Mouse (Mus musculus): Measurements from ENCODE around the gene Myo3b. TPM values are rescaled to one million over a fixed set of nuclear protein-coding genes. Genes with fewer than 3 reads are reported as not detected.

Myo3b gene
- polyA plus RNA-seq, 1 experiment from 2014 or later = not detected

- Histone ChIP-seq H3K27ac (replicated peaks) (0 out of 2 replicates have a peak overlapping the region, but pooled peaks have one; percentile 9), H3K4me2 (no peak overlapping the region), H3K9me3 (replicated peaks) (no peaks in the 10 kb centered on the region), H3K27me3 (peaks cover 3% of the 10 kb centered on the region; the same call in 1 of the 2 replicates), H3K9ac (no peak overlapping the region), H3K36me3 (replicated peaks) (peaks cover 22% of the 10 kb centered on the region), H3K4me3 (replicated peaks) (no peak overlapping the region), H3K4me1 (replicated peaks) (peaks cover 20% of the 10 kb centered on the region)
- no peak for ATAC-seq (ENCODE audit: insufficient read depth)
- 82% methylated on average over 5 of the region's 5 CpGs for WGBS (ENCODE audit: insufficient replicate concordance)
Measured at GRCm38 (mm10) chr2:70025711-70026110, 13.2 kb upstream of the Myo3b start.

GRCm38 (mm10) chr2:70031472-70031871 is 7.5 kb upstream of the Myo3b start:
- H3K4me2 ChIP-seq = no peak overlapping the region
- no peak for ATAC-seq (ENCODE audit: insufficient read depth)
- 87% methylated on average over 2 of the region's 2 CpGs for WGBS (ENCODE audit: insufficient replicate concordance)
- H3K27me3 ChIP-seq = peaks cover 8% of the 10 kb centered on the region
- no peak overlapping the region for H3K4me3 ChIP-seq (replicated peaks)
- H3K4me1 ChIP-seq (replicated peaks) = no peaks in the 10 kb centered on the region
- H3K27ac ChIP-seq (replicated peaks) = no peak overlapping the region
- H3K9me3 ChIP-seq (replicated peaks) = no peaks in the 10 kb centered on the region
- no peaks in the 10 kb centered on the region for H3K36me3 ChIP-seq (replicated peaks)
- H3K9ac ChIP-seq = no peak overlapping the region

- 67% methylated on average over 5 of the region's 5 CpGs for WGBS (ENCODE audit: insufficient replicate concordance)
- no peak overlapping the region for H3K4me3 ChIP-seq (replicated peaks)
- H3K9ac ChIP-seq = no peak overlapping the region
- no peak overlapping the region for H3K27ac ChIP-seq (replicated peaks)
- no peaks in the 10 kb centered on the region for H3K36me3 ChIP-seq (replicated peaks)
- H3K4me1 ChIP-seq (replicated peaks) = no peaks in the 10 kb centered on the region
- no peaks in the 10 kb centered on the region for H3K9me3 ChIP-seq (replicated peaks)
- peaks cover 8% of the 10 kb centered on the region for H3K27me3 ChIP-seq
- no peak for ATAC-seq (ENCODE audit: insufficient read depth)
- H3K4me2 ChIP-seq = no peak overlapping the region
Measured at GRCm38 (mm10) chr2:70034895-70035294, 4.0 kb upstream of the Myo3b start.

GRCm38 (mm10) chr2:70035358-70035757 is 3.6 kb upstream of the Myo3b start:
- no peaks in the 10 kb centered on the region for H3K9me3 ChIP-seq (replicated peaks)
- no peak overlapping the region for H3K27ac ChIP-seq (replicated peaks)
- H3K27me3 ChIP-seq = peaks cover 7% of the 10 kb centered on the region
- H3K4me1 ChIP-seq (replicated peaks) = no peaks in the 10 kb centered on the region
- H3K9ac ChIP-seq = no peak overlapping the region
- H3K36me3 ChIP-seq (replicated peaks) = no peaks in the 10 kb centered on the region
- H3K4me3 ChIP-seq (replicated peaks) = no peak overlapping the region
- 48% methylated on average over 1 of the region's 1 CpGs for WGBS (ENCODE audit: insufficient replicate concordance)
- no peak overlapping the region for H3K4me2 ChIP-seq
- no peak for ATAC-seq (ENCODE audit: insufficient read depth)

- H3K9ac ChIP-seq = no peak overlapping the region
- H3K4me2 ChIP-seq = no peak overlapping the region
- peaks cover 5% of the 10 kb centered on the region for H3K27me3 ChIP-seq
- 53% methylated on average over 8 of the region's 8 CpGs for WGBS (ENCODE audit: insufficient replicate concordance)
- no peaks in the 10 kb centered on the region for H3K36me3 ChIP-seq (replicated peaks)
- H3K9me3 ChIP-seq (replicated peaks) = no peaks in the 10 kb centered on the region
- no peak overlapping the region for H3K27ac ChIP-seq (replicated peaks)
- no peak overlapping the region for H3K4me3 ChIP-seq (replicated peaks)
- no peaks in the 10 kb centered on the region for H3K4me1 ChIP-seq (replicated peaks)
- no peak for ATAC-seq (ENCODE audit: insufficient read depth)
Measured at GRCm38 (mm10) chr2:70037221-70037620, 1.7 kb upstream of the Myo3b start.

- H3K4me2 ChIP-seq = no peak overlapping the region
- H3K9me3 ChIP-seq (replicated peaks) = no peaks in the 10 kb centered on the region
- H3K4me1 ChIP-seq (replicated peaks) = no peaks in the 10 kb centered on the region
- no peak for ATAC-seq (ENCODE audit: insufficient read depth)
- no peaks in the 10 kb centered on the region for H3K36me3 ChIP-seq (replicated peaks)
- no peak overlapping the region for H3K9ac ChIP-seq
- no peak overlapping the region for H3K4me3 ChIP-seq (replicated peaks)
- peaks cover 4% of the 10 kb centered on the region; the same call in 1 of the 2 replicates for H3K27me3 ChIP-seq
- no peak overlapping the region for H3K27ac ChIP-seq (replicated peaks)
- WGBS (ENCODE audit: insufficient replicate concordance) = 60% methylated on average over 6 of the region's 6 CpGs
Measured at GRCm38 (mm10) chr2:70044466-70044865, 5.5 kb downstream of the Myo3b start.

GRCm38 (mm10) chr2:70047868-70048267 is 8.9 kb downstream of the Myo3b start:
- Histone ChIP-seq H3K4me1 (replicated peaks) (no peaks in the 10 kb centered on the region), H3K4me2 (no peak overlapping the region), H3K4me3 (replicated peaks) (no peak overlapping the region), H3K27me3 (peaks cover 4% of the 10 kb centered on the region; the same call in 1 of the 2 replicates), H3K36me3 (replicated peaks) (no peaks in the 10 kb centered on the region), H3K9me3 (replicated peaks) (no peaks in the 10 kb centered on the region), H3K27ac (replicated peaks) (no peak overlapping the region), H3K9ac (no peak overlapping the region)
- WGBS (ENCODE audit: insufficient replicate concordance) = 49% methylated on average over 11 of the region's 11 CpGs
- no peak for ATAC-seq (ENCODE audit: insufficient read depth)

- ATAC-seq (ENCODE audit: insufficient read depth) = no peak
- no peaks in the 10 kb centered on the region for H3K36me3 ChIP-seq (replicated peaks)
- no peak overlapping the region for H3K4me3 ChIP-seq (replicated peaks)
- H3K27me3 ChIP-seq = no peaks in the 10 kb centered on the region
- H3K4me2 ChIP-seq = no peak overlapping the region
- no peaks in the 10 kb centered on the region for H3K9me3 ChIP-seq (replicated peaks)
- no peak overlapping the region for H3K27ac ChIP-seq (replicated peaks)
- WGBS (ENCODE audit: insufficient replicate concordance) = 74% methylated on average over 9 of the region's 9 CpGs
- no peak overlapping the region for H3K9ac ChIP-seq
- no peaks in the 10 kb centered on the region for H3K4me1 ChIP-seq (replicated peaks)
Measured at GRCm38 (mm10) chr2:70053803-70054202, 14.9 kb downstream of the Myo3b start.

- no peak for ATAC-seq (ENCODE audit: insufficient read depth)
- H3K9me3 ChIP-seq (replicated peaks) = no peaks in the 10 kb centered on the region
- no peak overlapping the region for H3K4me3 ChIP-seq (replicated peaks)
- no peak overlapping the region for H3K4me2 ChIP-seq
- WGBS (ENCODE audit: insufficient replicate concordance) = 67% methylated on average over 4 of the region's 4 CpGs
- H3K36me3 ChIP-seq (replicated peaks) = no peaks in the 10 kb centered on the region
- H3K9ac ChIP-seq = no peak overlapping the region
- H3K27me3 ChIP-seq = peaks cover 2% of the 10 kb centered on the region; the same call in 1 of the 2 replicates
- H3K27ac ChIP-seq (replicated peaks) = no peak overlapping the region
- no peaks in the 10 kb centered on the region for H3K4me1 ChIP-seq (replicated peaks)
Measured at GRCm38 (mm10) chr2:70058201-70058600, 19.3 kb downstream of the Myo3b start.

GRCm38 (mm10) chr2:70060359-70061345 is 21.7 kb downstream of the Myo3b start:
- no peak overlapping the region for H3K4me2 ChIP-seq
- ATAC-seq (ENCODE audit: insufficient read depth) = no peak
- no peaks in the 10 kb centered on the region for H3K9me3 ChIP-seq (replicated peaks)
- no peaks in the 10 kb centered on the region for H3K36me3 ChIP-seq (replicated peaks)
- WGBS (ENCODE audit: insufficient replicate concordance) = 59% methylated on average over 11 of the region's 11 CpGs
- no peaks in the 10 kb centered on the region for H3K4me1 ChIP-seq (replicated peaks)
- H3K27ac ChIP-seq (replicated peaks) = no peak overlapping the region
- no peak overlapping the region for H3K4me3 ChIP-seq (replicated peaks)
- no peak overlapping the region for H3K9ac ChIP-seq
- peaks cover 2% of the 10 kb centered on the region; the same call in 1 of the 2 replicates for H3K27me3 ChIP-seq

- no peak overlapping the region for H3K9ac ChIP-seq
- no peaks in the 10 kb centered on the region for H3K27me3 ChIP-seq
- H3K4me1 ChIP-seq (replicated peaks) = no peaks in the 10 kb centered on the region
- no peak overlapping the region for H3K4me2 ChIP-seq
- no peak overlapping the region for H3K27ac ChIP-seq (replicated peaks)
- no peaks in the 10 kb centered on the region for H3K36me3 ChIP-seq (replicated peaks)
- WGBS (ENCODE audit: insufficient replicate concordance) = 58% methylated on average over 6 of the region's 6 CpGs
- no peak overlapping the region for H3K4me3 ChIP-seq (replicated peaks)
- no peaks in the 10 kb centered on the region for H3K9me3 ChIP-seq (replicated peaks)
- no peak for ATAC-seq (ENCODE audit: insufficient read depth)
Measured at GRCm38 (mm10) chr2:70065116-70065515, 26.2 kb downstream of the Myo3b start.

All from liver, embryonic 15.5 days (tissue).